Mouse (Mus musculus) ES-Bruce4 (cell line): ENCODE results near the gene Usp3. TPM values are rescaled to one million over a fixed set of nuclear protein-coding genes. Genes with fewer than 3 reads are reported as not detected.
A peak's percentile ranks its signal among the peaks of the same experiment; 100 is the strongest.

Experiments used
- H3K27ac ChIP-seq: 2 replicates; pipeline ENCODE4 v1.5.1; 2012; ENCODE audit warnings: low read length, inconsistent platforms; ENCODE audit not compliant: insufficient read depth
- H3K27me3 ChIP-seq: 2 replicates; pipeline ENCODE4 v1.6.1; 2012; ENCODE audit warnings: mild to moderate bottlenecking, low read length, inconsistent platforms; ENCODE audit not compliant: control insufficient read depth, poor library complexity, insufficient read depth, severe bottlenecking
- H3K36me3 ChIP-seq: 2 replicates; pipeline ENCODE4 v1.6.1; 2012; ENCODE audit warnings: inconsistent platforms, mild to moderate bottlenecking, low read length, moderate library complexity; ENCODE audit not compliant: control insufficient read depth, poor library complexity, insufficient read depth, severe bottlenecking
- H3K4me1 ChIP-seq: one replicate; pipeline ENCODE4 v1.8.1; 2011; ENCODE audit warnings: low read length; ENCODE audit not compliant: control insufficient read depth, insufficient read depth
- H3K4me3 ChIP-seq: 2 replicates; pipeline ENCODE4 v1.5.1; 2011; ENCODE audit warnings: low read depth, mild to moderate bottlenecking, low read length
- H3K9ac ChIP-seq: 2 replicates; pipeline ENCODE4 v1.6.1; 2012; ENCODE audit warnings: low read depth, mild to moderate bottlenecking, inconsistent platforms; ENCODE audit not compliant: poor library complexity, severe bottlenecking
- H3K9me3 ChIP-seq: replicated peaks from 2 replicates; pipeline ENCODE4 v1.6.1; 2012; ENCODE audit warnings: mild to moderate bottlenecking, low read length, inconsistent platforms; ENCODE audit not compliant: control insufficient read depth, poor library complexity, insufficient read depth, severe bottlenecking
- CTCF ChIP-seq: IDR thresholded peaks from one replicate; pipeline ENCODE4 v1.8.1; 2011; ENCODE audit warnings: low read depth, low read length
- EP300 ChIP-seq: IDR thresholded peaks from 2 replicates; pipeline ENCODE4 v1.6.1; 2011; ENCODE audit warnings: low read depth, low read length; ENCODE audit not compliant: insufficient read depth
- POLR2A ChIP-seq: IDR thresholded peaks from one replicate; pipeline ENCODE4 v1.8.1; 2011; ENCODE audit warnings: low read length; ENCODE audit not compliant: insufficient read depth
- polyA plus RNA-seq: library from polyadenylated mRNA; stranded (reverse); fragments of >200 nt; gene quantifications from 2 replicates; pipeline ENCODE4 v1.2.4, GENCODE M21; 2011; ENCODE audit warnings: low read depth; ENCODE audit not compliant: missing spikeins, insufficient read depth, insufficient read length

The Usp3 gene
- 51.5 and 60.2 TPM in 2 replicates for polyA plus RNA-seq

- no peak for TF ChIP-seq EP300
- no peak for TF ChIP-seq CTCF
- TF ChIP-seq POLR2A = no peak
- Histone ChIP-seq H3K27ac (no peak within 1 kb of the TSS), H3K9me3 (no peaks in the 10 kb centered on the region), H3K27me3 (peaks cover 4% of the 10 kb centered on the region; the same call in 1 of the 2 replicates), H3K9ac (peak within 1 kb of the TSS; percentile 99), H3K36me3 (no peaks in the 10 kb centered on the region; the same call in 1 of the 2 replicates), H3K4me3 (peak within 1 kb of the TSS; percentile 98), H3K4me1 (no peaks in the 10 kb centered on the region)
Observed at GRCm38 (mm10) chr9:66592708-66593612, at the start of gene Usp3. Usp3 (minus strand) TSS chr9:66593142.

- no peak for TF ChIP-seq POLR2A
- TF ChIP-seq CTCF = no peak
- TF ChIP-seq EP300 = no peak
- Histone ChIP-seq H3K27me3 (no peaks in the 10 kb centered on the region; the same call in 1 of the 2 replicates), H3K4me1 (no peaks in the 10 kb centered on the region), H3K4me3 (no peak overlapping the region), H3K36me3 (no peaks in the 10 kb centered on the region), H3K27ac (no peak overlapping the region), H3K9ac (no peak overlapping the region), H3K9me3 (no peaks in the 10 kb centered on the region)
Observed at GRCm38 (mm10) chr9:66640491-66640890, 47.5 kb upstream of the Usp3 start.

- Histone ChIP-seq H3K9ac (no peak overlapping the region), H3K36me3 (no peaks in the 10 kb centered on the region), H3K4me1 (no peaks in the 10 kb centered on the region), H3K4me3 (no peak overlapping the region), H3K27me3 (no peaks in the 10 kb centered on the region; the same call in 1 of the 2 replicates), H3K27ac (no peak overlapping the region), H3K9me3 (no peaks in the 10 kb centered on the region)
- TF ChIP-seq CTCF (no peak), EP300 (no peak), POLR2A (no peak)
Observed at GRCm38 (mm10) chr9:66639626-66640025, 46.7 kb upstream of the Usp3 start.

DNA sequence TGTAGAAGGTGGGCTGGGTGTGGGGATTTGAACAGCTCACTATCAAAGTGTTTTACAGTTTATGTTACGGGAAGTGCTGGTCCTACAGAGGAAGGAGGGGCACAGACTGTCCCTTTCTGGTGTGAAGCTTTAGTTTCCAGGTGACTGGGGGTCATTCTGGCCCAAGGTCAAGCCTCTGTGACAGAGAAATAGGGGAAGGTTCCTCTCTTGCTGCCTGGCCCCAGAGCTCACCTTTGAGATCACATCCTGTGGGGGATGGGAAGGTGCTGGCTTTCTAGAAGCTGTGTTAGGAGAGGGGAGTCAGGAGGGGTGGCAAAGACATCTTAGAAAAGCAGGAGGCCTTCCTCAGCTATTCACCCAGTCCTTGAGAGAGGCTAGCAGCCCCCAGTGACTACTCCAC, 39.5 kb upstream of the Usp3 start:
- no peak overlapping the region for H3K9ac ChIP-seq
- H3K9me3 ChIP-seq = no peaks in the 10 kb centered on the region
- H3K36me3 ChIP-seq = no peaks in the 10 kb centered on the region
- H3K4me1 ChIP-seq = peaks cover 1% of the 10 kb centered on the region
- H3K27me3 ChIP-seq = no peaks in the 10 kb centered on the region
- H3K4me3 ChIP-seq = no peak overlapping the region
- TF ChIP-seq EP300 = 0 out of 2 replicates have a peak, but pooled peaks have one; percentile 48
- TF ChIP-seq POLR2A = no peak
- TF ChIP-seq CTCF = no peak
- H3K27ac ChIP-seq = no peak overlapping the region

- Histone ChIP-seq H3K9ac (no peak overlapping the region), H3K4me3 (no peak overlapping the region), H3K27ac (no peak overlapping the region), H3K4me1 (peaks cover 1% of the 10 kb centered on the region), H3K27me3 (no peaks in the 10 kb centered on the region), H3K36me3 (no peaks in the 10 kb centered on the region), H3K9me3 (no peaks in the 10 kb centered on the region)
- TF ChIP-seq POLR2A (no peak), CTCF (no peak), EP300 (no peak)
Observed at GRCm38 (mm10) chr9:66630931-66631330, 38.0 kb upstream of the Usp3 start.

DNA sequence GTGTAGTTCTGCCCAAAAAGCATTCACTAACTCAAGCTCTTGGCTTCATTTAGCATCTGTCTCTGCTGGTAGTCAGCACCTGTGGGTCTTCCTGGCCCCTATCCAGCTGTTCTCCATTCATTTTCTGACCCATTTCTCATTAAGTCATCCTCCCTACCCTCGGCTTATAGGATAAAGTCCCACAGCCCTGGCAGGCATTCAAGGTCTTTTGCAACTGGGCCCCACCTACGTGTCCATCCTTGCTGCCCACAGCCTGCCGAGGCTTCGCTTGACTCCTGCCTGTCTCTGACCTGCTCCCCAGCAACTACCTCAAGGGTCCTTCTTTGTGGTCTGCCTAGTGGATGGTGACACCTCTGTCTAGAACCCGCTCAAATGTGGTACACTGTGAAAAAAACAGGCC, 33.7 kb upstream of the Usp3 start:
- Histone ChIP-seq H3K36me3 (no peaks in the 10 kb centered on the region), H3K9me3 (no peaks in the 10 kb centered on the region), H3K4me3 (no peak overlapping the region), H3K27ac (no peak overlapping the region), H3K9ac (no peak overlapping the region), H3K27me3 (no peaks in the 10 kb centered on the region), H3K4me1 (peaks cover 1% of the 10 kb centered on the region)
- no peak for TF ChIP-seq CTCF
- TF ChIP-seq POLR2A = no peak
- no peak for TF ChIP-seq EP300
